Mouse (Mus musculus) bone marrow macrophage, adult 2 months (primary cell): Measurements from ENCODE around the gene Retreg1.

Source experiments
- CTCF ChIP-seq: IDR thresholded peaks from 2 replicates; pipeline ENCODE4 v1.5.1; 2012; ENCODE audit warnings: low read depth, mild to moderate bottlenecking, low read length, moderate library complexity
- POLR2A ChIP-seq: IDR thresholded peaks from 2 replicates; pipeline ENCODE4 v1.6.1; 2012; ENCODE audit warnings: mild to moderate bottlenecking, low read depth, low read length, borderline replicate concordance

GRCm38 (mm10) chr15:25929518-25929917 is 86.5 kb downstream of the Retreg1 start:
- TF ChIP-seq CTCF = no peak
- no peak for TF ChIP-seq POLR2A
